Mouse (Mus musculus) liver, embryonic 16.5 days (tissue): ENCODE data around the gene Rtp4. TPM values are rescaled to one million over a fixed set of nuclear protein-coding genes. Genes with fewer than 3 reads are reported as not detected.

Experiments
- ATAC-seq: fragments of 200-750 bp; cut with Nextera tagmentation; 2 replicates; pipeline ENCODE4 v1.8.0; 2017; ENCODE audit warnings: low read depth, mild to moderate bottlenecking, moderate number of reproducible peaks, moderate library complexity
- H3K27ac ChIP-seq: fragments of 300-500 bp; sonication (generic); 2 replicates; pipeline ENCODE4 v1.5.1; 2014; ENCODE audit warnings: mild to moderate bottlenecking, low read length
- H3K27me3 ChIP-seq: fragments of 300-500 bp; sonication (generic); 2 replicates; pipeline ENCODE4 v1.6.1; 2014; ENCODE audit warnings: low read depth, low read length, mixed read lengths; ENCODE audit not compliant: control insufficient read depth, insufficient read depth
- H3K36me3 ChIP-seq: fragments of 300-500 bp; sonication (generic); 2 replicates; pipeline ENCODE4 v1.6.1; 2014; ENCODE audit warnings: mild to moderate bottlenecking; ENCODE audit not compliant: control insufficient read depth, insufficient read depth
- H3K4me1 ChIP-seq: fragments of 300-500 bp; sonication (generic); 2 replicates; pipeline ENCODE4 v1.6.1; 2014; ENCODE audit warnings: low read depth, low read length, mixed read lengths; ENCODE audit not compliant: control insufficient read depth
- H3K4me2 ChIP-seq: fragments of 300-500 bp; sonication (generic); 2 replicates; pipeline ENCODE4 v1.6.1; 2014; ENCODE audit warnings: low read depth, low read length, mixed read lengths
- H3K4me3 ChIP-seq: fragments of 300-500 bp; sonication (generic); 2 replicates; pipeline ENCODE4 v1.5.1; 2014; ENCODE audit warnings: low read depth, mild to moderate bottlenecking, low read length
- H3K9ac ChIP-seq: fragments of 300-500 bp; sonication (generic); 2 replicates; pipeline ENCODE4 v1.6.1; 2014; ENCODE audit warnings: low read depth, low read length
- H3K9me3 ChIP-seq: fragments of 300-500 bp; sonication (generic); replicated peaks from 2 replicates; pipeline ENCODE4 v1.6.1; 2016; ENCODE audit warnings: low read length; ENCODE audit not compliant: control insufficient read depth
- WGBS: fragments of 180-500 bp; shearing (Covaris S2); extraction: QIAGEN DNeasy Blood & Tissue Kit; methylation state at CpG from one replicate; pipeline ENCODE4 v1.1.7; 2014; ENCODE audit not compliant: insufficient replicate concordance; 5-methylcytosine and 5-hydroxymethylcytosine counted together
- polyA plus RNA-seq: library from polyadenylated mRNA; unstranded; fragments of >200 nt; fragmentation: Nextera tagmentation; extraction: Ambion mirVana; gene quantifications from 2 replicates; pipeline ENCODE4 v1.2.1, GENCODE M21; 2015

Gene Rtp4
- polyA plus RNA-seq, 1 experiment from 2014 or later: 6.5 TPM

DNA sequence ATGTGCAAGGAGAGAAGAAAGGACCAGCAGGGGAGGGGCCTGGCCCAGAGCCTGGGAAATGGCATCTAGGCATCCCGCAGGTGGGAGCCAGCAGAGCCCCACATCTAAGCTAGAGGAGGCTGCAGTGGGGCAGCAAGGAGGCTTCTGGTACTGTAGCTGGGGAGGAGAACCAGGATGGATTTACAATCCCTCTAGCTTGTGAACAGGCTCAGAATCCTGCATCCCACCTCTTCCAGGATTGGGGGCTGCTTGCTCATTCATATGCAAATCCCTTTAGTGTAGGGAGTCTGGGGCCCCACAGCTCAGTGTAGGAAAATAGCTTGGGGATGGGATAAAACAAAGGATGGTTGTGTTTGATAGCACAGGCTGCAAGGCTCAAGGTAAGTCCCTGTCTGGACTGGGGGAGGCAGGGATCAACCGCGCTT, 15.8 kb upstream of the Rtp4 start:
- H3K27ac ChIP-seq: no peak overlapping the region
- H3K9me3 ChIP-seq: no peaks in the 10 kb centered on the region
- ATAC-seq: no peak
- 82% methylated on average over 3 of the region's 3 CpGs for whole genome bisulfite sequencing
- no peak overlapping the region for H3K9ac ChIP-seq
- no peak overlapping the region for H3K4me3 ChIP-seq
- no peaks in the 10 kb centered on the region for H3K27me3 ChIP-seq
- no peak overlapping the region for H3K4me2 ChIP-seq
- H3K36me3 ChIP-seq: no peaks in the 10 kb centered on the region
- H3K4me1 ChIP-seq: peaks cover 31% of the 10 kb centered on the region

- 39% methylated on average over 11 of the region's 11 CpGs for WGBS
- H3K4me3 ChIP-seq: no peak overlapping the region
- ATAC-seq: peak; percentile 47
- no peak overlapping the region for H3K9ac ChIP-seq
- H3K4me1 ChIP-seq: peaks cover 13% of the 10 kb centered on the region
- peaks cover 5% of the 10 kb centered on the region; the same call in 1 of the 2 replicates for H3K36me3 ChIP-seq
- H3K4me2 ChIP-seq: no peak overlapping the region
- H3K27me3 ChIP-seq: no peaks in the 10 kb centered on the region
- H3K27ac ChIP-seq: no peak overlapping the region
- H3K9me3 ChIP-seq: no peaks in the 10 kb centered on the region
Observed at GRCm38 (mm10) chr16:23505904-23506687, 14.0 kb upstream of the Rtp4 start.

- H3K9ac ChIP-seq: no peak overlapping the region
- H3K27me3 ChIP-seq: no peaks in the 10 kb centered on the region
- WGBS: 44% methylated on average over 4 of the region's 4 CpGs
- no peaks in the 10 kb centered on the region for H3K9me3 ChIP-seq
- H3K4me3 ChIP-seq: no peak overlapping the region
- H3K4me2 ChIP-seq: no peak overlapping the region
- peaks cover 8% of the 10 kb centered on the region; the same call in 1 of the 2 replicates for H3K4me1 ChIP-seq
- ATAC-seq: peak; percentile 77
- peaks cover 5% of the 10 kb centered on the region for H3K36me3 ChIP-seq
- peak overlapping the region; percentile 70 for H3K27ac ChIP-seq
Observed at GRCm38 (mm10) chr16:23511166-23511935, 8.7 kb upstream of the Rtp4 start.

GRCm38 (mm10) chr16:23513401-23513800, 6.7 kb upstream of the Rtp4 start:
- Histone ChIP-seq H3K4me1 (peaks cover 9% of the 10 kb centered on the region; the same call in 1 of the 2 replicates), H3K4me3 (no peak overlapping the region), H3K36me3 (peaks cover 5% of the 10 kb centered on the region), H3K4me2 (no peak overlapping the region), H3K27me3 (no peaks in the 10 kb centered on the region), H3K9ac (no peak overlapping the region), H3K9me3 (no peaks in the 10 kb centered on the region), H3K27ac (no peak overlapping the region)
- no peak for ATAC-seq
- WGBS: 54% methylated on average over 1 of the region's 1 CpGs

- no peak overlapping the region for H3K4me2 ChIP-seq
- no peaks in the 10 kb centered on the region; the same call in 1 of the 2 replicates for H3K36me3 ChIP-seq
- peak; percentile 69 for ATAC-seq
- H3K27ac ChIP-seq: peak overlapping the region; percentile 61; the same call in 1 of the 2 replicates
- H3K27me3 ChIP-seq: no peaks in the 10 kb centered on the region
- no peak overlapping the region for H3K9ac ChIP-seq
- peaks cover 9% of the 10 kb centered on the region; the same call in 1 of the 2 replicates for H3K4me1 ChIP-seq
- WGBS: 46% methylated on average over 3 of the region's 3 CpGs
- no peak overlapping the region for H3K4me3 ChIP-seq
- no peaks in the 10 kb centered on the region for H3K9me3 ChIP-seq
Observed at GRCm38 (mm10) chr16:23515766-23516165, 4.3 kb upstream of the Rtp4 start.

- 45% methylated on average over 2 of the region's 2 CpGs for WGBS
- Histone ChIP-seq H3K27me3 (no peaks in the 10 kb centered on the region), H3K4me1 (peaks cover 9% of the 10 kb centered on the region; the same call in 1 of the 2 replicates), H3K36me3 (no peaks in the 10 kb centered on the region; the same call in 1 of the 2 replicates), H3K9ac (no peak overlapping the region), H3K27ac (peak overlapping the region; percentile 61; the same call in 1 of the 2 replicates), H3K9me3 (no peaks in the 10 kb centered on the region), H3K4me2 (no peak overlapping the region), H3K4me3 (no peak overlapping the region)
- no peak for ATAC-seq
Observed at GRCm38 (mm10) chr16:23516606-23517005, 3.5 kb upstream of the Rtp4 start.

- H3K9ac ChIP-seq: no peak overlapping the region
- H3K4me2 ChIP-seq: no peak overlapping the region
- no peaks in the 10 kb centered on the region for H3K27me3 ChIP-seq
- no peaks in the 10 kb centered on the region for H3K9me3 ChIP-seq
- H3K4me3 ChIP-seq: no peak overlapping the region
- H3K4me1 ChIP-seq: peaks cover 4% of the 10 kb centered on the region; the same call in 1 of the 2 replicates
- WGBS: 51% methylated on average over 5 of the region's 5 CpGs
- H3K36me3 ChIP-seq: no peaks in the 10 kb centered on the region; the same call in 1 of the 2 replicates
- H3K27ac ChIP-seq: peak overlapping the region; percentile 74
- 0 out of 2 replicates have a peak, but pooled peaks have one; percentile 25 for ATAC-seq
Observed at GRCm38 (mm10) chr16:23517230-23517629, 2.9 kb upstream of the Rtp4 start.

DNA sequence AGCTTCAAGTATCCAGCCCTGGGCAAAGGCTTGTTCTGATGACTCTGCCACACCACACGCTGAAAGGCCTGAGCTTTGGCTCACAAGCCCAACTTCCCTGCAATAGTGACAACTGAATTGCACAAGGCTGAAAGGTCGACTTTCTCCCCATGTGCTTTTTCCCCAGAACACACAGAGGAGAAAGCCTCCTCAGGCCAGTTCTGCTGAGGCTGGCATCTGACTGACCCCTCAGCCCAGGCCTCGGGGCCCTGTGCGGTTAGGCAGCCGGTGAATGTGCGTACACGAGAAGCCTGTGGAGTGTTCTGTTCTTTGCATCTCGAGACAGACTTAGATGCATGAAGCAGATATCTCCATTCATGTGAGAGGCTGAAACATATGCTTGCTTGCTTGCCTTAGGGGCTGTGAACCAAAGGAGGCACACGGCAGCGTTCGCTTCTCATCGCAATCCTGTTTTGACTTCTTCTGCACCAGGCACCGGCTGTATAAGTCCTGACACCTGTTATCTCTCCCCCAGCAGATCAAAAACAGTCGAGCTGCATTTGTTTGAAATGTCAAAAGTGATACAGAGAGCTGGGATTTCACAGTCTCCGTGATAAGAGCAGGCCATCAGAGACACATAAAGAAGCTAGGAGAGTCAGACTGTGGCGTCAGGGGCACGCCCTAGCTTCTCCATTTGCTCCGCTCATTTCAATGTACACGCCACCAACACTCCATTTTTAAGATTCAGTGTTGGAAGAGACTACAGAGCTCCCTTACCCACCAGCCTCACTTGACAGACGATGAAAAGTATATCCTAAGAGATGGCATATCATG, 2.1 kb upstream of the Rtp4 start:
- Histone ChIP-seq H3K27ac (peak overlapping the region; percentile 74), H3K4me1 (peaks cover 4% of the 10 kb centered on the region; the same call in 1 of the 2 replicates), H3K27me3 (no peaks in the 10 kb centered on the region), H3K4me3 (no peak overlapping the region; the same call in 1 of the 2 replicates), H3K9ac (0 out of 2 replicates have a peak overlapping the region, but pooled peaks have one; percentile 22), H3K36me3 (no peaks in the 10 kb centered on the region; the same call in 1 of the 2 replicates), H3K4me2 (peak overlapping the region; percentile 28), H3K9me3 (no peaks in the 10 kb centered on the region)
- peak; percentile 71 for ATAC-seq
- 57% methylated on average over 20 of the region's 20 CpGs for WGBS
